Mouse (Mus musculus) intestine, embryonic 16.5 days (tissue): ENCODE data around the gene Mia. TPM values are rescaled to one million over a fixed set of nuclear protein-coding genes. Genes with fewer than 3 reads are reported as not detected.
A peak's percentile ranks its signal among the peaks of the same experiment; 100 is the strongest.

ENCODE experiments used
- ATAC-seq: fragments of 200-750 bp; cut with Nextera tagmentation; 2 replicates; pipeline ENCODE4 v1.8.0; 2017; ENCODE audit warnings: moderate TSS enrichment, moderate library complexity
- H3K27ac ChIP-seq: fragments of 300-500 bp; sonication (generic); 2 replicates; pipeline ENCODE4 v1.5.1; 2014; ENCODE audit warnings: mild to moderate bottlenecking, low read length
- H3K27me3 ChIP-seq: fragments of 300-500 bp; sonication (generic); replicated peaks from 2 replicates; pipeline ENCODE4 v1.6.1; 2014; ENCODE audit warnings: low read length, control low read depth, mixed read lengths; ENCODE audit not compliant: control insufficient read depth, insufficient read depth
- H3K36me3 ChIP-seq: fragments of 300-500 bp; sonication (generic); 2 replicates; pipeline ENCODE4 v1.6.1; 2014; ENCODE audit warnings: low read length, control low read depth; ENCODE audit not compliant: control insufficient read depth, insufficient read depth
- H3K4me1 ChIP-seq: fragments of 300-500 bp; sonication (generic); 2 replicates; pipeline ENCODE4 v1.6.1; 2014; ENCODE audit warnings: low read length, control low read depth, mixed read lengths; ENCODE audit not compliant: control insufficient read depth, insufficient read depth
- H3K4me2 ChIP-seq: fragments of 300-500 bp; sonication (generic); 2 replicates; pipeline ENCODE4 v1.6.1; 2014; ENCODE audit warnings: low read depth, low read length, control low read depth
- H3K4me3 ChIP-seq: fragments of 300-500 bp; sonication (generic); 2 replicates; pipeline ENCODE4 v1.5.1; 2014; ENCODE audit warnings: mild to moderate bottlenecking, low read length
- H3K9ac ChIP-seq: fragments of 300-500 bp; sonication (generic); 2 replicates; pipeline ENCODE4 v1.6.1; 2014; ENCODE audit warnings: low read depth, low read length
- H3K9me3 ChIP-seq: fragments of 300-500 bp; sonication (generic); 2 replicates; pipeline ENCODE4 v1.6.1; 2016; ENCODE audit warnings: low read length, control low read depth; ENCODE audit not compliant: control insufficient read depth
- WGBS: fragments of 180-500 bp; shearing (Covaris S2); extraction: QIAGEN DNeasy Blood & Tissue Kit; methylation state at CpG from one replicate; pipeline ENCODE4 v1.1.7; 2014; 5-methylcytosine and 5-hydroxymethylcytosine counted together
- polyA plus RNA-seq: library from polyadenylated mRNA; unstranded; fragments of >200 nt; fragmentation: Nextera tagmentation; extraction: Ambion mirVana; gene quantifications from 2 replicates; pipeline ENCODE4 v1.2.1, GENCODE M21; 2015

Gene Mia
- polyA plus RNA-seq: 3.8 and 5.1 TPM in 2 replicates

DNA sequence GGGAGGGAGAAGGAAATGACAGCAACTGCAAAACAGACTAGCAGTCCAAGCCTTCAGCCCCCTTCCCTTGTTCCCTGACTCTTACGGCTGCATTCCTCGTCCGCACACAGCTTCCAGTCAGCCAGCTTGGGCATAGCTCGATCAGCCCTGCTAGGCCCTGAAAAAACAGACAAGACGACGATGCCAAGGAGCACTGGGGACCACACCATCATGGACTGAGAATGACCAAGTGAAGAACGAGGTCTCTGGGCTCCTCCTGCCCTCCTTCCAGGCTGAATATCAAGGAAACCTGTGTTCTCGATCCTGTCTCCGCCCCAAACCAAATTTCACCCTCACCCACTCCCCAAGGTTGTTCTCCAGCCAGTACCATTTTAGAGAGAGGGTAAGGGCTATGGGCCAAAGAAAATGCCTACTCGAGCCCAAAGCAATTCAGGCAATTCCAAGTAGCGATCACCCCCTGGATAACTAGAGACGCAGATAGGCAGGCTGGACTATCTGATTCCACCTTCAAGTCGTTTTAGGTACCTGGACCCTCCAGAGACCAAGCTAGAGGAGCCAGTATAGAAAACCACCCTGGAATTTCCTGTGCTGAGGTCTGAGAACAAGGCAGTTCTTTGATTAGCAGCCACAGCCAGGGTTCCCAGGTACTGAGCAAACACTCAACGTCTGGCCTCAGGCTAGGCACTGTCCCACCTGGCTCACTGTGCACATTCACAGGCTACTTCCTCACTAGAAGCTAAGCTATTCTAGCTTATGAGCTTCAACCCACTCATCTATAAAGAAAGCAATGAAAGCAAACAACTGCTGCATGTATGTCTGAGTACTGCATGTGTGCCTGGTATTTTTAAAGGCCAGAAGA is at the start of gene Mia, which contains the start of gene Gm21983:
TSS of gene Mia (minus strand) at position 321 of the 859 bp plus-strand sequence.
TSS of gene Gm21983 (minus strand) at position 250 of the 859 bp plus-strand sequence.
- 66% methylated on average over 14 of the region's 14 CpGs for WGBS
- H3K9ac ChIP-seq: no peak within 1 kb of the TSS
- no peak within 1 kb of the TSS for H3K4me3 ChIP-seq

DNA sequence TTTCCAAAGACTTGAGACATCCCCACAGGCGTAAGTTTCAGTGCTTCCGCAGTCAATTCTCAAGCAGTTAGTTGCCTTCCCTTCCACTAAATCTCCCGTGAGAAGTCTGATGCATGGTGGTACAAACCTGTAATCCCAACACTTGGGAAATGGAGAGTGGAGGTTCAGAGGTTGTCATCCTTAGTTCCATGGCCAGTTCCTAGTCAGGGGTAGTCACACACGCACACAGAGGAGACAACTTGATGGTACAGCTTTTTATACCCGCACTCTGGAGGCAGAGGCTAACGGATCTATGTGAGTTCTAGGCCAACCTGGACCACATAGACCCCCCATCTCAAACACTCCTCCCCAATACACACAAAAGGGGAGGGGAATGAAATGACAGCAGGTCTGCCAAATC is 47.9 kb upstream of the Mia start:
- peak overlapping the region; percentile 97 for H3K9ac ChIP-seq
- ATAC-seq: no peak
- H3K4me3 ChIP-seq: peak overlapping the region; percentile 86
- no peaks in the 10 kb centered on the region for H3K27me3 ChIP-seq
- H3K27ac ChIP-seq: peak overlapping the region; percentile 91
- no peaks in the 10 kb centered on the region for H3K9me3 ChIP-seq
- H3K36me3 ChIP-seq: no peaks in the 10 kb centered on the region
- peak overlapping the region; percentile 86 for H3K4me2 ChIP-seq
- WGBS: 11% methylated on average over 6 of the region's 6 CpGs
- peaks cover 46% of the 10 kb centered on the region for H3K4me1 ChIP-seq

More for the DNA sequence above, at the start of gene Mia, which contains the start of gene Gm21983:
- no peak for ATAC-seq
- H3K36me3 ChIP-seq: peaks cover 14% of the 10 kb centered on the region
- H3K4me2 ChIP-seq: no peak within 1 kb of the TSS
- H3K27ac ChIP-seq: peak within 1 kb of the TSS; percentile 37; the same call in 1 of the 2 replicates
- H3K4me1 ChIP-seq: peaks cover 11% of the 10 kb centered on the region
- H3K27me3 ChIP-seq: no peaks in the 10 kb centered on the region
- no peaks in the 10 kb centered on the region for H3K9me3 ChIP-seq

DNA sequence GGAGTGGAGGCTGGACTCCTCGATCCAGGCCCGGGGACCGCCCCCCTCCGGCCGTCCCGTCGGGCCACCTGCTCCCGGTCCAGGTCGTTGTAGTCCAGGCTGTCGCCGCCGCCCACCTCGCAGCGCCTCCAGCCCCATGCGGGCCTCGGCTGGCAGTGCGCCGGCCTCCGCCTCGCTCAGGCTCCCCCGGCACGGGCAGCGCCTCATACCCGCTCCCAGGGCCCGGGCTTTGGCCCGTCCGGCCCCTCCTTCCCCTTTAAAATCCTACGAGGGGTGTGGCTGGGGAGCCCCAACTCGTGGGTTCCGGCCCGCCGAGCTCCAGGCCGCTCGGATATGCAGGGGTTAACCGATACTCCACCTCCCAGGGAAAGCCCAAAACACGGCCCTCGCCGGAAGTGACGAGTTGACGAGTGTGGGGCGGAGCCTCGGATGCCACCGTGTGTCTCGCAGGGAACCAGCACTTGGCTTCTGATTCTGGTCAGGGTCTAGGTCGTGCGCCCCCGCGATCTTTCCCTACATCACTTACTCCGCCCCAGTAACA is 47.4 kb upstream of the Mia start, which contains the start of gene Itpkc:
TSS of gene Itpkc (minus strand) at position 381 of the 541 bp plus-strand sequence.
- peak within 1 kb of the TSS; percentile 91 for H3K27ac ChIP-seq
- no peaks in the 10 kb centered on the region for H3K27me3 ChIP-seq
- no peaks in the 10 kb centered on the region for H3K9me3 ChIP-seq
- H3K4me3 ChIP-seq: peak within 1 kb of the TSS; percentile 86
- peaks cover 46% of the 10 kb centered on the region for H3K4me1 ChIP-seq
- H3K9ac ChIP-seq: peak within 1 kb of the TSS; percentile 97
- no peaks in the 10 kb centered on the region for H3K36me3 ChIP-seq
- H3K4me2 ChIP-seq: peak within 1 kb of the TSS; percentile 86
- ATAC-seq: peak; percentile 76
- WGBS: under 1% methylated on average over 49 of the region's 49 CpGs

DNA sequence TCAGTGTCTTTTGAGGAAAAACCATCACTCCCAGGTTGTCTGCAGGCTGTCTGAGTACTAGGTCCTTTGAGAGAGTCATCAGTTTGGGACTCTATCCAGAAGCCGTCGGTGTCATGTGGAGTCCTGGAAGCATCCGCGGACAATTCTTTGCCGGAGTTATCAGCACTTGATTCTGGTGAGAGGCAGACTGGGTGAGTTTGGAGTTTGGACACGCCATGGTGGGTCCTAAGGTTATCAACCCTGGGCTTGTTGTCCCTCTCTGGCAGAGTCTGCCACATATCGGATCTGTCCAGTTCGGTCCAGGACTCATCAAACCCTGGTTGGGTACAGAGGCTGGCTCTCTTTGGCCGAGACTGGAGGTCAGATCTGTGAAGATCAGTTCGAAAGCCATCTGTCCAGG is 46.7 kb upstream of the Mia start:
- under 1% methylated on average over 10 of the region's 10 CpGs for WGBS
- Histone ChIP-seq H3K27me3 (no peaks in the 10 kb centered on the region), H3K9me3 (no peaks in the 10 kb centered on the region), H3K36me3 (no peaks in the 10 kb centered on the region), H3K4me2 (peak overlapping the region; percentile 86), H3K4me3 (peak overlapping the region; percentile 86), H3K27ac (peak overlapping the region; percentile 91), H3K4me1 (peaks cover 48% of the 10 kb centered on the region), H3K9ac (peak overlapping the region; percentile 97)
- no peak for ATAC-seq

DNA sequence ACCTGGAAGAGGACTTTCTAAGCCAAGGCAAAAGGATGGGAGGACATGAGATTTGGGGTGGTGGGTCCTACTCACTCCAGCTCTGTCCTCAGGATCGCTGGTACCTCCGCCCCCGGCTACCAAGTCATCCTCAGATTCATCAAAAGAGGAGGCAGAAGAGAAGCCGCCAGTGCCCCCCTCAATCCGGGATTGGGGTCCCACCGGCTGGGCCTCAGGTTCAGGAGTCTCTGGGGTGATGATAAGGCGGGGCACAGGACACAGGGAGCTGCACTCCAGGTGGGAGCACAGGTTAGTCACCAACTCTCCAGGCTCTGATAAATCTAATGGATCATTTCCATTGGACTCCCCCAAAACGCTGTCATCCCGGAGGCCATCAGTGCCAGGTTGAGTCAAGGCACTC is 46.3 kb upstream of the Mia start:
- Histone ChIP-seq H3K9me3 (no peaks in the 10 kb centered on the region), H3K36me3 (no peaks in the 10 kb centered on the region), H3K27me3 (no peaks in the 10 kb centered on the region), H3K27ac (peak overlapping the region; percentile 91), H3K4me2 (peak overlapping the region; percentile 86), H3K4me1 (peaks cover 49% of the 10 kb centered on the region), H3K4me3 (peak overlapping the region; percentile 86), H3K9ac (peak overlapping the region; percentile 97)
- 23% methylated on average over 8 of the region's 9 CpGs for WGBS
- ATAC-seq: no peak

DNA sequence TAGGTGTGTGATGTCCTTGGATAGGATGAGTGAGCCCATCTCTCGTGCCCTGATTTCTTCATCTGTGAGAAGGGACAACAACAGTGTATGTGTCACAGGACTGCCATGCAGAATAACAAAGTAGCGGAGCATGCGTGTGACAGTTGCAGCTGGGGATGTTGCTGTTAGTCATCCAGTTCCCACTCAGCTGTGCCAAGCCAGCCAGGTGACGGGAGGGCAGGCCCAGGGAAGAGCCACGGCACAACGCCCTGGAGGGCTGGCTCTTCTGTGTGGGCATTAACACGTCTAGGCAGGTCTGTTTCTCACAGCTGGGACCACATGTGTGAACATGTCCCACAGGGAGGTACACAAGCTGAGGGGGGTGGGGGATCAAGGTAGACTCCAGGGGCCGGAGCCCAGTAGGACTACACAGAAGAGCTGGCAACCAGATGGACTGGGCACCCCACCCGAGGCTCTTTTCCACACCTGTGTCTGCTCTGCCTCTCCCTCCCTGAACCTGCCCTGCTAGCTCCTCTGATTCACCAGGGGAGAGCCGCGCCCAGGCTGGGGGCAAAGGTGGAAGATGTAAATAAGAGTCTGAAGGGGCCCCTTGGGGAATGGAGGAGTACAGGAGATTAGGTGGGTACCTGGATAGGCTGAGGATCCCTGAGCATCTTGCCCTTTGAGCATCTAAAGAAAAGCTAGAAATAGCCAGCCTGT is 44.1 kb upstream of the Mia start:
- Histone ChIP-seq H3K36me3 (no peaks in the 10 kb centered on the region), H3K9ac (peak overlapping the region; percentile 62), H3K4me1 (peaks cover 52% of the 10 kb centered on the region), H3K27ac (peak overlapping the region; percentile 87), H3K4me3 (peak overlapping the region; percentile 86), H3K4me2 (peak overlapping the region; percentile 86), H3K27me3 (no peaks in the 10 kb centered on the region), H3K9me3 (no peaks in the 10 kb centered on the region)
- ATAC-seq: peak; percentile 83
- whole genome bisulfite sequencing: 45% methylated on average over 11 of the region's 11 CpGs

DNA sequence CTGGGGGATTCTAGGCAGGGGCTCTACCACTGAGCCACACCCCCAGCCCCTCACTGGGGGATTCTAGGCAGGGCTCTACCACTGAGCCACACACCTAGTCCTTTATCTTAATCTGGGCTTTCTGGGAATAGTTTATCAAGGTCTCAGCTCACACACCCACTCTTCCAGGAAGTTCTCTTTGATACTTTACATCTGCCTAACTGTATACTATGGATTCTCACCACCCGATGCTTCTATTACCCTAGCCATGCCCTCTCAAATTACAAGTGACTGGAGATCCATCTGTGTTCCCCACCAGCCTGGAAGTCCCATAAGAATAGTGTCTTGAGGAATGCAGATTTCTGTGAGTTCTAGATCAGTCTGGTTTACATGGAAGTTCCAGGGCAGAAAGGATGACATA is 41.6 kb upstream of the Mia start:
- no peak for ATAC-seq
- Histone ChIP-seq H3K4me2 (no peak overlapping the region), H3K9ac (no peak overlapping the region), H3K36me3 (no peaks in the 10 kb centered on the region; the same call in 1 of the 2 replicates), H3K27me3 (no peaks in the 10 kb centered on the region), H3K4me3 (no peak overlapping the region), H3K27ac (no peak overlapping the region), H3K4me1 (peaks cover 48% of the 10 kb centered on the region), H3K9me3 (no peaks in the 10 kb centered on the region)
- WGBS: 57% methylated on average over 1 of the region's 1 CpGs

DNA sequence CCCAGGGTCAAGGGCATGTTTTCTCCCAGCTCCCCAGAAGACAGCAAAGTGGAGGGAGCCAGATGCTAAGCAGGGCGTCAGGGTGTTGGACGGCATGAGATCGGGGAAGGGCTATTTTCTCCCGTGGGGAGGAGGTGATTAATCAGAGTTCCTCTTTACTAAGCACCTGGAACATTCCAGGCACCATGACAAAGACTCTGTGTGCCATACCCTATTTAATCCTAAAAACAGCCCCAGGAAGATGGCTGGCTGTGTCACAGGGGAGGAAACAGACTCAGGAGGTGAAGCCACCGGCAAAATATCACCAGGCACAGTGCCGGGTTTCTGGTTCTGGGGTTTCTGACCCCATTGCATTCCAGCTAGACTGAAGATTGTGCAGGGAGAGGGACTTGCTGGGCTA is 41.0 kb upstream of the Mia start:
- Histone ChIP-seq H3K4me1 (peaks cover 43% of the 10 kb centered on the region), H3K27me3 (no peaks in the 10 kb centered on the region), H3K4me2 (no peak overlapping the region), H3K36me3 (peaks cover under 1% of the 10 kb centered on the region), H3K9me3 (no peaks in the 10 kb centered on the region), H3K27ac (no peak overlapping the region), H3K4me3 (no peak overlapping the region), H3K9ac (no peak overlapping the region)
- WGBS: 62% methylated on average over 6 of the region's 6 CpGs
- ATAC-seq: no peak

DNA sequence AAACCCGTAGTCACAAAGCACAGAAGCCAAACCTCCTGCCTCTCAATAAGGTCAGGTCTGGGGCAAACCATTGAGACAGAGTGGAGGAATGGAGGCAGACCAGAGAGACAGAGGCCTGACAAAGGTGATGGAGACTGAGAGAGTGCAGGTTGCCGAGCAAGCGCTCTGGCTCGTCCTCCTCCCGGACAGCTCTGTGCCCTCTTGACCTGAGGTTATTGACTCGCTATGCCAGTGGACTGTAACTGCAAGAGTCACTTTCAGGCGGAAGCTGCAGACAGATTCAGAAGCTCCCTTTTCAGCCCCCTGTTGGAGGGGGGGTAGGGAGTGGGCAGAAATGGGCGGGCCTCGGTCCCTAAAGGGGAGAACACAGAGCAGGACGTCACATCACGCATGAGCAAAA is 39.0 kb upstream of the Mia start:
- no peak overlapping the region for H3K27ac ChIP-seq
- no peaks in the 10 kb centered on the region for H3K27me3 ChIP-seq
- no peak overlapping the region for H3K4me2 ChIP-seq
- no peak for ATAC-seq
- H3K4me1 ChIP-seq: peaks cover 25% of the 10 kb centered on the region
- H3K36me3 ChIP-seq: peaks cover 8% of the 10 kb centered on the region
- H3K9me3 ChIP-seq: no peaks in the 10 kb centered on the region
- no peak overlapping the region for H3K9ac ChIP-seq
- no peak overlapping the region for H3K4me3 ChIP-seq
- 71% methylated on average over 11 of the region's 11 CpGs for WGBS
